Mouse (Mus musculus) liver, embryonic 14.5 days (tissue): ENCODE results near the gene Slc44a2. TPM values are rescaled to one million over a fixed set of nuclear protein-coding genes. Genes with fewer than 3 reads are reported as not detected.
"Not testable (repeated sequence)": the region's sequence is repeated elsewhere in the genome, so short reads cannot be mapped to it uniquely, and the experiment has no call there.

Source experiments
- ATAC-seq: fragments of 200-750 bp; cut with Nextera tagmentation; 2 replicates; pipeline ENCODE4 v1.8.0; 2017; ENCODE audit warnings: moderate number of reproducible peaks, mild to moderate bottlenecking, moderate library complexity; ENCODE audit not compliant: insufficient read depth
- DNase-seq, 3 experiments: peaks; one replicate each; pipeline ENCODE4 v3.0.0-alpha.2; 2012 to 2013; ENCODE audit warnings: low read depth in 3 of 3, low spot score in 3 of 3
- H3K27ac ChIP-seq: fragments of 300-500 bp; sonication (generic); 2 replicates; pipeline ENCODE4 v1.5.1; 2014; ENCODE audit warnings: moderate library complexity, mild to moderate bottlenecking, control low read depth, inconsistent platforms
- H3K27me3 ChIP-seq: fragments of 300-500 bp; sonication (generic); 2 replicates; pipeline ENCODE4 v1.6.1; 2014; ENCODE audit warnings: mild to moderate bottlenecking, low read length, moderate library complexity; ENCODE audit not compliant: control insufficient read depth, insufficient read depth
- H3K36me3 ChIP-seq: fragments of 300-500 bp; sonication (generic); replicated peaks from 2 replicates; pipeline ENCODE4 v1.6.1; 2014; ENCODE audit warnings: low read depth; ENCODE audit not compliant: control insufficient read depth, insufficient read depth
- H3K4me1 ChIP-seq, 2 experiments: fragments of 200-500 bp in 1 of 2; fragments of 300-500 bp in 1 of 2; sonication (generic) in 1 of 2; replicated peaks; 2 replicates each; pipeline ENCODE4 v1.6.1; 2012 to 2014; ENCODE audit warnings: antibody characterized with exemption in 1 of 2, inconsistent platforms in 1 of 2, low read length in 1 of 2; ENCODE audit not compliant: control insufficient read depth in 2 of 2, insufficient read depth in 2 of 2
- H3K4me2 ChIP-seq: fragments of 300-500 bp; sonication (generic); 2 replicates; pipeline ENCODE4 v1.6.1; 2014; ENCODE audit warnings: low read depth, mild to moderate bottlenecking, control low read depth, moderate library complexity
- H3K4me3 ChIP-seq, 2 experiments: fragments of 200-500 bp in 1 of 2; fragments of 300-500 bp in 1 of 2; sonication (generic) in 1 of 2; 2 replicates each; pipeline ENCODE4 v1.5.1; 2012 to 2014; ENCODE audit warnings: low read depth in 2 of 2, low read length in 2 of 2, mild to moderate bottlenecking in 2 of 2, control low read depth in 1 of 2, inconsistent platforms in 1 of 2, moderate library complexity in 1 of 2; ENCODE audit not compliant: insufficient read depth in 1 of 2
- H3K9ac ChIP-seq: fragments of 300-500 bp; sonication (generic); replicated peaks from 2 replicates; pipeline ENCODE4 v1.6.1; 2014; ENCODE audit warnings: mild to moderate bottlenecking, control low read depth, moderate library complexity
- H3K9me3 ChIP-seq: fragments of 300-500 bp; sonication (generic); 2 replicates; pipeline ENCODE4 v1.6.1; 2016; ENCODE audit warnings: low read length, mixed read lengths; ENCODE audit not compliant: control insufficient read depth
- CTCF ChIP-seq: IDR thresholded peaks from 2 replicates; pipeline ENCODE4 v1.5.1; 2016; ENCODE audit warnings: antibody characterized with exemption, low read depth, control low read depth
- EP300 ChIP-seq: IDR thresholded peaks from 2 replicates; pipeline ENCODE4 v1.6.1; 2016; ENCODE audit warnings: antibody characterized with exemption, low read depth
- WGBS: fragments of 180-500 bp; shearing (Covaris S2); extraction: QIAGEN DNeasy Blood & Tissue Kit; methylation state at CpG from one replicate; pipeline ENCODE4 v1.1.7; 2014; ENCODE audit not compliant: insufficient replicate concordance; 5-methylcytosine and 5-hydroxymethylcytosine counted together
- polyA plus RNA-seq, 2 experiments: library from polyadenylated mRNA; depleted of rRNA in 1 of 2; stranded (reverse) in 1 of 2; unstranded in 1 of 2; fragments of >200 nt; fragmentation: Nextera tagmentation in 1 of 2; extraction: Ambion mirVana in 1 of 2; gene quantifications; 2 replicates each; pipeline versions ENCODE4 v1.2.1 to v1.2.3; 2012 to 2014

Slc44a2 gene
- polyA plus RNA-seq, 2 experiments = 10.0 to 11.6 TPM

- Histone ChIP-seq H3K4me1 (peaks cover 27% of the 10 kb centered on the region in 2 experiments), H3K4me3 (peak overlapping the region; percentile 92), H3K9ac (peak overlapping the region; percentile 96), H3K27ac (peak overlapping the region; percentile 87), H3K4me2 (peak overlapping the region; percentile 80), H3K9me3 (no peaks in the 10 kb centered on the region), H3K27me3 (no peaks in the 10 kb centered on the region), H3K36me3 (peaks cover 25% of the 10 kb centered on the region)
- WGBS = 59% methylated on average over 2 of the region's 2 CpGs
- TF ChIP-seq EP300 (no peak), CTCF (no peak)
- DNase-seq (no peak), ATAC-seq (no peak)
Measured at GRCm38 (mm10) chr9:21289337-21289671, 31.2 kb upstream of the Slc44a2 start.

GRCm38 (mm10) chr9:21290589-21290988 lies 29.9 kb upstream of the Slc44a2 start:
- Histone ChIP-seq H3K4me1 (peaks cover 26 to 27% of the 10 kb centered on the region in 2 experiments), H3K36me3 (peaks cover 13% of the 10 kb centered on the region), H3K4me3 (peak overlapping the region; percentile 92), H3K27me3 (no peaks in the 10 kb centered on the region), H3K27ac (peak overlapping the region; percentile 87), H3K4me2 (peak overlapping the region; percentile 80), H3K9me3 (no peaks in the 10 kb centered on the region), H3K9ac (peak overlapping the region; percentile 96)
- under 1% methylated on average over 20 of the region's 20 CpGs for WGBS
- no peak for TF ChIP-seq EP300
- ATAC-seq (peak; percentile 4), DNase-seq (no peak)

- peaks cover 12% of the 10 kb centered on the region for H3K36me3 ChIP-seq
- TF ChIP-seq EP300 (peak; percentile 58), CTCF (peak; percentile 63)
- H3K4me2 ChIP-seq = peak within 1 kb of the TSS; percentile 80
- peak within 1 kb of the TSS; percentile 99 for H3K27ac ChIP-seq
- no peaks in the 10 kb centered on the region for H3K9me3 ChIP-seq
- peak within 1 kb of the TSS; percentile 92 for H3K4me3 ChIP-seq
- ATAC-seq (peak; percentile 84), DNase-seq (peak; percentile 100)
- H3K4me1 ChIP-seq = peaks cover 26 to 27% of the 10 kb centered on the region in 2 experiments
- H3K9ac ChIP-seq = peak within 1 kb of the TSS; percentile 98
- no peaks in the 10 kb centered on the region for H3K27me3 ChIP-seq
- WGBS = under 1% methylated on average over 47 of the region's 51 CpGs
Measured at GRCm38 (mm10) chr9:21291022-21291787, 29.3 kb upstream of the Slc44a2 start, which contains the start of gene Cdkn2d. Gene Cdkn2d (minus strand): TSS chr9:21291407.

DNA sequence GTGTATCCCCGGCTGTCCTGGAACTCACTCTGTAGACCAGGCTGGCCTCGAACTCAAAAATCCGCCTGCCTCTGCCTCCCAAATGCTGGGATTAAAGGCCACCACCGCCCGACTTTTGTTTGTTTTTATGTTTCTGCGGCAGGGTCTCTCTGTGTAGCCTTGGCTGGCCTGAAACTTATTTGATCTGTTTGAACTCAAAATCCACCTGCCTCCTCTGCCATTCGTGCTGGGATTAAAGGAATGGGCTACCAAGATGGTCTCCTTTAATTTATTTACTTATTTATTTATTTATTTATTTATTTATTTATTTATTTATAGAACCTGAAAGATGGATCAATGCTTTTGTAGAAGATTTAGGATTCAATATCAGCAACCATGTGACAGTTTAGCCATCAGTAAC lies 28.6 kb upstream of the Slc44a2 start:
- not testable (repeated sequence) for ATAC-seq, DNase-seq, H3K27me3 ChIP-seq, H3K9me3 ChIP-seq
- Histone ChIP-seq H3K4me2 (peak overlapping the region; percentile 75), H3K9ac (peak overlapping the region; percentile 98), H3K27ac (peak overlapping the region; percentile 99), H3K4me3 (peak overlapping the region; percentile 90 to 92), H3K4me1 (peaks cover 19 to 21% of the 10 kb centered on the region in 2 experiments), H3K36me3 (peaks cover 12% of the 10 kb centered on the region)
- 9% methylated on average over 7 of the region's 7 CpGs for WGBS

GRCm38 (mm10) chr9:21292271-21292670 lies 28.2 kb upstream of the Slc44a2 start:
- DNase-seq (no peak), ATAC-seq (no peak)
- TF ChIP-seq CTCF (no peak), EP300 (no peak)
- H3K9me3 ChIP-seq = no peaks in the 10 kb centered on the region
- peak overlapping the region; percentile 98 for H3K9ac ChIP-seq
- H3K27ac ChIP-seq = peak overlapping the region; percentile 99
- H3K4me1 ChIP-seq = peaks cover 17% of the 10 kb centered on the region in 2 experiments
- H3K27me3 ChIP-seq = no peaks in the 10 kb centered on the region
- H3K36me3 ChIP-seq = peaks cover 12% of the 10 kb centered on the region
- WGBS = 63% methylated on average over 3 of the region's 3 CpGs
- peak overlapping the region; percentile 75 for H3K4me2 ChIP-seq
- peak overlapping the region; percentile 90 to 92 for H3K4me3 ChIP-seq
